Mouse (Mus musculus) gastrocnemius, adult 18-20 months (tissue): ENCODE data around the gene Pm20d1. TPM values are rescaled to one million over a fixed set of nuclear protein-coding genes. Genes with fewer than 3 reads are reported as not detected.
"Not testable (repeated sequence)": the region's sequence is repeated elsewhere in the genome, so short reads cannot be mapped to it uniquely, and the experiment has no call there.

Experiments used
- DNase-seq: peaks from one replicate; pipeline ENCODE4 v3.0.0; 2021; ENCODE audit warnings: low spot score
- total RNA-seq, 2 experiments: library from RNA; stranded (reverse); gene quantifications; 2 replicates each; pipeline ENCODE4 v1.2.3; 2021

Pm20d1 gene
- total RNA-seq, 2 experiments from 2014 or later = 0.45 to 1.1 TPM

GRCm38 (mm10) chr1:131794591-131794990 lies 2.6 kb upstream of the Pm20d1 start:
- no peak for DNase-seq

DNA sequence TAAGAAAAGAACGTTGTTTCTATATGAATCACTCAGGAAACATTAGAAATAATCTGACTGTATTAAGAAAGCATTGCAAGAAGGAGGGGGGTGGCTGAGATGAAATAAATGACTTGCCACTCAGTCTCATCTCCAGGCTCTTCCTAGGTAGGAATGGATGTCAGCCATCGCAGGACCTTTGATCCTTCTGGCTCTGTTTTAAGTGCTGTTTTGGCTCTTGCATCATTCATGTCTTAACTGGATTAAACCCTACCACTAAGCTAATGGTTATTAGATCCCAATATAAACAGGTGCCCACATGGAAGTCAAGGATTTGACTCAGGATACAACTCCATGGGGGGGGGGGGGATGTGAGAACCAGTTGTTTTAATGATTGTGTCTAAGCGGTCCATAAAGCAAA lies 2.0 kb upstream of the Pm20d1 start:
- no peak for DNase-seq

GRCm38 (mm10) chr1:131800001-131800400 lies 2.8 kb downstream of the Pm20d1 start:
- DNase-seq = no peak

GRCm38 (mm10) chr1:131801071-131801470 lies 3.9 kb downstream of the Pm20d1 start:
- no peak for DNase-seq

- peak; percentile 9 for DNase-seq
Measured at GRCm38 (mm10) chr1:131802652-131803051, 5.5 kb downstream of the Pm20d1 start.

- no peak for DNase-seq
Measured at GRCm38 (mm10) chr1:131804166-131804565, 7.0 kb downstream of the Pm20d1 start.

GRCm38 (mm10) chr1:131808986-131809385 lies 11.8 kb downstream of the Pm20d1 start:
- DNase-seq = no peak

GRCm38 (mm10) chr1:131809651-131810050 lies 12.5 kb downstream of the Pm20d1 start:
- no peak for DNase-seq

- no peak for DNase-seq
Measured at GRCm38 (mm10) chr1:131811393-131811792, 14.2 kb downstream of the Pm20d1 start.

DNA sequence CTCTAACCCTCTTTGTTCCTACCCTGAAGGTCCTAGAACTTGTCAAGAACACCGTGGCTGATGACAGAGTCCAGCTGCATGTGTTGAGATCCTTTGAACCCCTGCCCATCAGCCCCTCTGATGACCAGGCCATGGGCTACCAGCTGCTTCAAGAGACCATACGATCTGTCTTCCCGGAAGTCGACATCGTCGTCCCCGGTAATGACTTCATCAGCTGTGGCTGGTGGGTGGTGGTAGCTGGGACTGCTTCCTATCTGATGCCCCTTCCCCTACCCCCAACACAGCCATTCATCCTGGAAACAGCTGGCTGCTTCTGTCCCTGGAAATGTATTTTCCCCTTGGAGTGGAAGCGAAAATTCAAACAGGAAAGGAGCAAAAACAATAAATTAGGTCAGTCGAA lies 14.8 kb downstream of the Pm20d1 start:
- no peak for DNase-seq

- DNase-seq = no peak
Measured at GRCm38 (mm10) chr1:131812631-131813295, 15.6 kb downstream of the Pm20d1 start.

DNA sequence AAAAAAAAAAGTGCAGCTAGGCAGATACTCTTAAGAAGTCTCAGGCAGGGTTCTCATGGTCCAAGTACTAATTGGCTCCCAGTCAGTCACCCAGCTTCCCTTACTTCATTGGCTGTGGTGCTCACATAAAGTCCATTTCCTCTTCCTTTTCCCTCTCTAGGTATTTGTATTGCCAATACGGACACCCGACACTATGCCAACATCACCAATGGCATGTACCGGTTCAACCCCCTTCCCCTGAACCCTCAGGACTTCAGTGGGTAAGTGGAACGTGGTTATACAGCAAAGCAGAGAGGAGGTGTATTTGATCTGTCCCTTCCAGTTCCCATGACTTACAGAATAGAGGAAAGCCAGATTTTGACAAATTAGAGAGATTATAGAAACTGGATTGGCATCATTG lies 16.6 kb downstream of the Pm20d1 start:
- no peak for DNase-seq

- DNase-seq = no peak
Measured at GRCm38 (mm10) chr1:131814191-131814590, 17.0 kb downstream of the Pm20d1 start.

GRCm38 (mm10) chr1:131816886-131817285 lies 19.7 kb downstream of the Pm20d1 start:
- DNase-seq = no peak

DNA sequence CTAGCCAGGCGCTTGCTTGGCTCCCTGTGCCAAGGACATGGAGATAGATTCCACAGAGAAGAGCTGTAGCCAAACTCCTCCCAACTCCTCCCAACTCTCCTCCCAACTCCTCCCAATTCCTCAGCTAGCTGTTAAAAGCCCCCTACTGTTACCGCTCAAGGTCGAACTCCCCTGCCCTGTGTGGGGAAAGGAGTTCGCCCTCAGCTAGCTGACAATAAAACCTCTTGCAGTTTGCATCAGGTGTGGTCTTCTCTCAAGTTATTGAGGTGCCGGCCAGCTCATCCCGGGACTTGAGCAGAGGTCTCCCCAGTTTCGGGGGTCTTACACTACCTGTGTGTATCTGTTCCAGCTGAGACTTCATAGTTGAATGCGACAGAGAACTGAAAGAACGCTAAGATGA lies 23.2 kb downstream of the Pm20d1 start:
- DNase-seq = not testable (repeated sequence)

- DNase-seq = no peak
Measured at GRCm38 (mm10) chr1:131820887-131821328, 23.7 kb downstream of the Pm20d1 start.

DNA sequence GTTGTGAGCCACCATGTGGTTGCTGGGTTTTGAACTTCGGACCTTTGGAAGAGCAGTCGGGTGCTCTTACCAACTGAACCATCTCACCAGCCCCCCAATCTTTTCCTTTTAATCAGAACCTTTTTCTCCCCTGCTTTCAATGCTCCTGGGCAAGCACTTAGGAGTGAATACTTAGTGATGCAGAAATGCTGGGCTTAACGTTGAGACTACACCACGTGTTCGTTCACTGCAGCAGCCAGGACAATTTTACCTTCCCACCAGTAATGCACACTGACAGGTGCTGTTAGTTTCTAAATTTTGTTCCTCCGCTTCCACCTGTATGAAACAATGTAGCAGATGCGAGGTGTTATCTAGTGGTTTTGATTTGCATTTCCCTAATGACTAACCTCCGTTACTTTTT lies 25.1 kb downstream of the Pm20d1 start:
- no peak for DNase-seq

DNA sequence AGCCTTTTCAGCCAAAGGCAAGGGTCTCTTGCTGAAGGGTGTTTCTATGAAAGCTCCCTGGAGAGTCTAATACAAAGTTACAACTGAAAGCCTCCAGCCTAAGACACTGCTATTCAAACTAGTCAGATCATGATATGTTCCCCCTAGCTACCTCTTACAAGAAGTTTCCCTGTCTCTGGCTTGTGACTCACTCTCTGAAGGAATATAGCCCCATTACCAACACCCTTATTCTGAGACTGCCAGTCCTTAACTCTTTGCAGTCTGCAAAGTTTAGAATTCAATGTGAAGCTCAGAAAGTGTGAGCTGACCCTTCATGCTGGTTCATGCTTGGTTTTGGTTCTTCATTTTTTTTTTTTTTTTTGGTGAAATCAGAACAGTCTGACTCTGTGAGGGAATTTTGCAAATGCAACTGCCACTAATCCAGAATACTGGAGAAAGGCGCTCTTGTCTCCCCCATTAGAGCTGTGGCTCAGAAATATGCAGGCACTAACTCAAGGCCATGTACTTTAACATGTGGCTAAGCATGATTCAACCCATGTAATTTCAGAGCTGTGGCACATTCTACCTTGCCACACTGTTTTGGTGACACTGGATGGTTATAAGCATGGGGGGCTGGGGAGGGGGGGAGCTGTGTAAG lies 25.8 kb downstream of the Pm20d1 start:
- DNase-seq = no peak

- DNase-seq = no peak
Measured at GRCm38 (mm10) chr1:131823563-131823962, 26.4 kb downstream of the Pm20d1 start.

DNA sequence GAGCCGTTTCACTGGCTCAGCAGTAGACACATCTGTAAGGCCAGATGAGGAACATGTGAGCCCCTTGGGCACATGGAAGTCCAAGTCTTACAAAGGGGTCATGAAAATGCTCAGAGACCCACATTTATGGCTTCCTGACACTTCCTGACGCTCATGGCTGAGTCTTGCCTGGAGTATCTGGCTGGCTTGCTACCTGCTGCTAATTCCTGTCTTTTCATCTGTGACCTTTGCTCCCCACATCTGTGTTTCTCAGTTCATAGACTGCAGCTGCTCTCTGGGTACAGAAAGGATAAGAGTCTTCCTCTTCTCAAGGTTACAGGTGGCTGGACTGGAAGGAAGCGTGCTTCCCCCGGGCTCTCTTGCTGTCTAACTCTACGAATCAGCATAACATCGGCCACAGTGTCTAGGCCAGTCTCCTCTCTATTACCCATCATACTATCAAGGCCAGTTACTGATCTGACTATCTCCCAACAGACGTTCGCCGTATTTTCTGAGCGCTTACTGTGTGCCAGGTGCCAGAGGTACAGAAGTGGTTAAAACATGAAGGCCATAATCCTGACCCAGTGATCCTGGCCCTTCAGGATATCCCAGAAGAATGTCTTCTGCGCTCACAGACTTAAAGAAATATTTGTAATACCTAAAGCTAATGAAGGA lies 27.5 kb downstream of the Pm20d1 start:
- no peak for DNase-seq

GRCm38 (mm10) chr1:131827207-131827786 lies 30.1 kb downstream of the Pm20d1 start, which contains the start of gene Slc41a1:
Slc41a1 (plus strand) TSS chr1:131827493.
- DNase-seq = no peak

- DNase-seq = peak; percentile 93
Measured at GRCm38 (mm10) chr1:131827787-131828258, 30.6 kb downstream of the Pm20d1 start.
